Mouse (Mus musculus): ENCODE measurements at regions not wholly inside any gene's neighbourhood (a gene's known extent, or its start where the extent isn't known, plus 50 kb on each side); places are given as distances from the start of the nearest gene placed in this dataset.

GRCm38 (mm10) chr9:41378627-41379231 is 217.2 kb upstream of the Ubash3b start:
- DNase-seq (ENCODE audit: low spot score) = no peak

- no peak for DNase-seq (ENCODE audit: low spot score)
These were observed 216.5 kb upstream of the Ubash3b start for GRCm38 (mm10) chr9:41377701-41378626.

- no peak for DNase-seq (ENCODE audit: low spot score)
These were observed 215.6 kb upstream of the Ubash3b start for GRCm38 (mm10) chr9:41376948-41377700.

GRCm38 (mm10) chr9:41375984-41376651 is 214.6 kb upstream of the Ubash3b start:
- DNase-seq (ENCODE audit: low spot score) = peak; percentile 48

GRCm38 (mm10) chr9:41374591-41375481 is 213.3 kb upstream of the Ubash3b start:
- DNase-seq (ENCODE audit: low spot score) = no peak

GRCm38 (mm10) chr9:41366405-41366804 is 204.9 kb upstream of the Ubash3b start:
- DNase-seq (ENCODE audit: low spot score) = no peak

GRCm38 (mm10) chr9:41365251-41365650 is 203.8 kb upstream of the Ubash3b start:
- no peak for DNase-seq (ENCODE audit: low spot score)

GRCm38 (mm10) chr9:41364442-41365250 is 203.1 kb upstream of the Ubash3b start:
- DNase-seq (ENCODE audit: low spot score) = no peak

- no peak for DNase-seq (ENCODE audit: low spot score)
These were observed 198.9 kb upstream of the Ubash3b start for GRCm38 (mm10) chr9:41360356-41360755.

GRCm38 (mm10) chr9:41359286-41359685 is 197.8 kb upstream of the Ubash3b start:
- no peak for DNase-seq (ENCODE audit: low spot score)

- no peak for DNase-seq (ENCODE audit: low spot score)
These were observed 183.8 kb upstream of the Ubash3b start for GRCm38 (mm10) chr9:41345338-41345737.

GRCm38 (mm10) chr9:41337375-41337774 is 175.9 kb upstream of the Ubash3b start:
- DNase-seq (ENCODE audit: low spot score) = no peak

GRCm38 (mm10) chr9:41336801-41337200 is 175.3 kb upstream of the Ubash3b start:
- DNase-seq (ENCODE audit: low spot score) = no peak

- no peak for DNase-seq (ENCODE audit: low spot score)
These were observed 173.2 kb upstream of the Ubash3b start for GRCm38 (mm10) chr9:41334462-41335241.

GRCm38 (mm10) chr9:41333526-41333925 is 172.0 kb upstream of the Ubash3b start:
- DNase-seq (ENCODE audit: low spot score) = no peak

GRCm38 (mm10) chr9:41328959-41329358 is 167.5 kb upstream of the Ubash3b start:
- no peak for DNase-seq (ENCODE audit: low spot score)

- peak; percentile 3 for DNase-seq (ENCODE audit: low spot score)
These were observed 167.0 kb upstream of the Ubash3b start for GRCm38 (mm10) chr9:41328480-41328879.

- DNase-seq (ENCODE audit: low spot score) = peak; percentile 11
These were observed 166.6 kb upstream of the Ubash3b start for GRCm38 (mm10) chr9:41328056-41328455.

- no peak for DNase-seq (ENCODE audit: low spot score)
These were observed 166.1 kb upstream of the Ubash3b start for GRCm38 (mm10) chr9:41327561-41327960.

Measured in heart, adult 8-10 months (tissue).